Mouse (Mus musculus): Measurements from ENCODE around the gene Krcc1. TPM values are rescaled to one million over a fixed set of nuclear protein-coding genes. Genes with fewer than 3 reads are reported as not detected.
A peak's percentile ranks its signal among the peaks of the same experiment; 100 is the strongest.

Krcc1 gene
- polyA plus RNA-seq (2016; fragmentation: Nextera tagmentation; extraction: Ambion mirVana) = 32.2 and 34.2 TPM in 2 replicates

DNA sequence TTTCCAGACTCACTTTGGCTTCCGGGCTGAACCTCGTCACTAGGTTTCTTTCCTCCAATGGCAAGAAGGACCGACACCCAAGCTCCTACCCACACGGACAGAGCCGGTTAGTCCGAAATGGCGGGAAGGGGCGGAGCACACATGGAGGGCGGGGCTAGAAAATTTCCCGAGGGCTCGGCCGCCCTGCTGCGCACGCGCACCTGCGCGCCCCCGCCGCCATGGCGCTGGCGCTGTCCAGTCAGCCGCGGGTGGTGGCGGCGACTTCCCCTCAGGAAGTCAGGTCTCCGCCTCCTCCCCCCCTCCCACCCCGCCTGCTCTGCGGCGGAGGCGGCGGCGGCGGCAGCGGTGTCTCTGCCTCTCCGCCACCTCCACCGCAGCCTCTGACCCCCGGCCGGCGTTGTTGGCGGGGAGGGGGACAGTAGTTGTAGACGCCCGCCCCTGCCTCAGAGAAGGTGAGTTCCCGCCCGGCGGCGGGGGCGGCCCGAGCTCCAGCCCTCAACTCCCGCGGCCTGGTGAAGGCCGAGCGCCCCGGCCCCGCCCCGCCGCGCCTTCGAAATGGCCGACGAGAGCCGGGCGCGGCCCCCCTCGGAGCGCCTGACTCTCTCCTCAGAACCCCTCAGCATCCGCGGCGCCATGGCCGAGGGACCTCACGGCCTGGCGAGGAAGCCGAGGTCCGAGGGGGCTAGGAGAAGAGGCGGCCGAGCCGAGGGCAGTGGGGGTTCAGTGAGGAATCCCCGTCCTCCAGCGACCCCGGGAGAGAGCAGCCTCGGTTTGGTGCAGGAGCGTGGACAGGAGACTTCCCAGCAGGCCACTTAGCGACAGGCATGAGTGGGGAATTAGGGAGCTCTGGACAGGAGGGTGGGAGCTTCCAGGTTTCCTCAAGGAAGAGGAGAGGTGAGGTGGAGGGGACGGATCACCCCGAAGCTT, at the start of gene Krcc1:
Krcc1 (plus strand) TSS at position 289 of the 927 bp plus-strand sequence.
- under 1% methylated on average over 75 of the region's 84 CpGs for WGBS
- Histone ChIP-seq H3K27ac (replicated peaks) (peak within 1 kb of the TSS; percentile 99), H3K36me3 (no peaks in the 10 kb centered on the region), H3K27me3 (ENCODE audit: low read depth, poor library complexity, severe bottlenecking) (no peaks in the 10 kb centered on the region), H3K4me3 (peak within 1 kb of the TSS; percentile 97), H3K4me1 (peaks cover 19% of the 10 kb centered on the region), H3K9me3 (replicated peaks) (no peaks in the 10 kb centered on the region)
- DNase-seq (ENCODE audit: low spot score) = peak; percentile 97

DNA sequence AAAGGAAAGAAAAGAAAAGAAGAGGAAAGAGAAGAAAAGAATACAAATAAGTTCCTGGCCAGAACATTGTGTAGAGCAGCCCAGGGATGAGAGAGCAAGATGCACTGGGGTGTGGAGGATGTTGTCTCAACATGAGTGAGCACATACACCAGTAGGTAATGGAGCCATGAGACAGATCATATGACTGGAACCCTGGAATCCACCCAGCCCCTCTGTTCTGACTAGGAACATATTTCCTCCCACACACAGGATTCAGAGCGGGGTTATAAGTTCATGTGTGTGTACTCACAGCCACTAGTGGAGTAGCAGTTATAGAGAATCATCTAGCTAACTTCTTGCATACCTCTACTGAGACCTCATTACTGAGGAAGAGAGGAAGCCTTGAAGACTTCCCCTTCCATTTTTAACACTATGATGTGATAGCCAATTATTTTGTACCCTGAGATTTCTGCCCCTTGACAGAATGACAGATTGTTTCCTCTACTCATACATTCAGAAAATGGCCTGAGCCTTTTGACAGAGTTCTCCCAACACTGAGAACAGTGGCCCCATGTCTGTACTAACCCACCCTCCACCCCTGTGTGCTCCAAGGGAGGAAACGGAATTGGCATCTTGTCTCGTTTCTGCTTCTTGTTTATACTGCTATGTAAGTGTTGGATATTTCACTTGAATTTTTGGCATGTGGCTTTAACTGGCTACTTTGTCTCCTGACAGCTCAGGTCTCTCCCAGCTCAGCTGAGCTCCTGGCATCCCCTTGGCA, 47.1 kb upstream of the Krcc1 start:
- Histone ChIP-seq H3K36me3 (no peaks in the 10 kb centered on the region), H3K4me3 (no peak overlapping the region), H3K27me3 (ENCODE audit: low read depth, poor library complexity, severe bottlenecking) (no peaks in the 10 kb centered on the region), H3K9me3 (replicated peaks) (no peaks in the 10 kb centered on the region), H3K4me1 (peaks cover 34% of the 10 kb centered on the region), H3K27ac (replicated peaks) (peak overlapping the region; percentile 81)
- WGBS = 79% methylated on average over 3 of the region's 3 CpGs
- no peak for DNase-seq (ENCODE audit: low spot score)

- Histone ChIP-seq H3K36me3 (no peaks in the 10 kb centered on the region), H3K9me3 (replicated peaks) (no peaks in the 10 kb centered on the region), H3K4me1 (peaks cover 34% of the 10 kb centered on the region), H3K4me3 (no peak overlapping the region), H3K27me3 (ENCODE audit: low read depth, poor library complexity, severe bottlenecking) (no peaks in the 10 kb centered on the region), H3K27ac (replicated peaks) (peak overlapping the region; percentile 81)
- DNase-seq (ENCODE audit: low spot score) = peak; percentile 16
- WGBS = 21% methylated on average over 6 of the region's 6 CpGs
Observed at GRCm38 (mm10) chr6:71226544-71226943, 44.9 kb upstream of the Krcc1 start.

- peak overlapping the region; percentile 81 for H3K27ac ChIP-seq (replicated peaks)
- no peaks in the 10 kb centered on the region for H3K9me3 ChIP-seq (replicated peaks)
- peak; percentile 66 for DNase-seq (ENCODE audit: low spot score)
Observed at GRCm38 (mm10) chr6:71227157-71227770, 44.2 kb upstream of the Krcc1 start.

DNA sequence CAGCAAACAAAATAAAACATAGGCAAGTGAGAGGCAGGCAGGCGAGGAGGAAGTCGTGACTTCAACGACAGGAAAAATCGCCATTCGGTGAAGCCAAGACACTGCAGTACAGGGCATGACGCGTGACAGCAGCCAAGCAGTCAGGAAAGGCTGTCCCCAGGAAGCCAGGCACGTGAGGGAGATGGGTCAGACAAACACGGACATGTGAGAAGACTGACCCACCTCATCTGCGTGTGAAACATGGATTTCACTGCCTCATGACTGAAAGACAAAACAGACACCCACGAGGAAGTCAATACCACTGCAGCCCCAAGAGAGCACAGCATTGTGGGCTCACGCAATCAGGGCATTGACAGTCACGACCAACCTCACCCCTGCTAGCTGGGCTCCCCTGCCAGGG, 36.4 kb upstream of the Krcc1 start:
- no peak overlapping the region for H3K4me3 ChIP-seq
- 87% methylated on average over 13 of the region's 13 CpGs for WGBS
- DNase-seq (ENCODE audit: low spot score) = no peak
- H3K36me3 ChIP-seq = no peaks in the 10 kb centered on the region
- H3K27ac ChIP-seq (replicated peaks) = no peak overlapping the region
- no peaks in the 10 kb centered on the region for H3K27me3 ChIP-seq (ENCODE audit: low read depth, poor library complexity, severe bottlenecking)
- no peaks in the 10 kb centered on the region for H3K9me3 ChIP-seq (replicated peaks)
- no peaks in the 10 kb centered on the region for H3K4me1 ChIP-seq

More at GRCm38 (mm10) chr6:71227157-71227770, 44.2 kb upstream of the Krcc1 start:
- peaks cover 34% of the 10 kb centered on the region for H3K4me1 ChIP-seq
- no peaks in the 10 kb centered on the region for H3K27me3 ChIP-seq (ENCODE audit: low read depth, poor library complexity, severe bottlenecking)
- 0 out of 2 replicates have a peak overlapping the region, but pooled peaks have one; percentile 9 for H3K4me3 ChIP-seq
- H3K36me3 ChIP-seq = no peaks in the 10 kb centered on the region
- 5% methylated on average over 7 of the region's 7 CpGs for WGBS

DNA sequence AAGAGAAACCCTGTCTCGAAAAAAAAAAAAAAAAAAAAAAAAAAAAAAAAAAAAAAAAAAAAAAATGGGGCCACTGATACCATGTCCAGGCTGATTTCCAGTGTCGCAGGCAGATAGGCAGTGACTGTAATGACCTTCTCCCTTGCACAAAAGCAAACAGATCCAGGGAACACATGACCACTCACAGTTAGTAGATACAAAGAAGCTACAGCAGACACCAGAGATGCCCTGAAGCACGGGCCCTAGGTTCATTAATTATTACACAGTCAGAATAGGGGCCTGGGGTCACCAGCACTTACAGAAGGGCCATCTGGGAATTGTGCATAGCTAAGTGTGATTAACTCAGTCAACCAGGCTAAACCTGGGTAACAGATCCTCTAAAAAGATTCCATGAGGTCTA, 35.5 kb upstream of the Krcc1 start:
- Histone ChIP-seq H3K27ac (replicated peaks) (no peak overlapping the region), H3K9me3 (replicated peaks) (no peaks in the 10 kb centered on the region)
- WGBS = 82% methylated on average over 3 of the region's 3 CpGs

GRCm38 (mm10) chr6:71236506-71236905, 35.0 kb upstream of the Krcc1 start:
- Histone ChIP-seq H3K27me3 (ENCODE audit: low read depth, poor library complexity, severe bottlenecking) (no peaks in the 10 kb centered on the region), H3K27ac (replicated peaks) (no peak overlapping the region), H3K4me1 (no peaks in the 10 kb centered on the region), H3K36me3 (no peaks in the 10 kb centered on the region), H3K9me3 (replicated peaks) (no peaks in the 10 kb centered on the region), H3K4me3 (no peak overlapping the region)
- DNase-seq (ENCODE audit: low spot score) = no peak
- WGBS = 81% methylated on average over 6 of the region's 6 CpGs

More for the DNA sequence above, 35.5 kb upstream of the Krcc1 start:
- H3K36me3 ChIP-seq = no peaks in the 10 kb centered on the region
- DNase-seq (ENCODE audit: low spot score) = no peak
- H3K4me3 ChIP-seq = no peak overlapping the region
- no peaks in the 10 kb centered on the region for H3K27me3 ChIP-seq (ENCODE audit: low read depth, poor library complexity, severe bottlenecking)
- H3K4me1 ChIP-seq = no peaks in the 10 kb centered on the region

GRCm38 (mm10) chr6:71237031-71237431, 34.4 kb upstream of the Krcc1 start:
- no peak overlapping the region for H3K27ac ChIP-seq (replicated peaks)
- H3K9me3 ChIP-seq (replicated peaks) = no peaks in the 10 kb centered on the region
- no peak for DNase-seq (ENCODE audit: low spot score)
- no peaks in the 10 kb centered on the region for H3K4me1 ChIP-seq
- H3K27me3 ChIP-seq (ENCODE audit: low read depth, poor library complexity, severe bottlenecking) = no peaks in the 10 kb centered on the region
- WGBS = 91% methylated on average over 6 of the region's 6 CpGs
- no peaks in the 10 kb centered on the region for H3K36me3 ChIP-seq
- H3K4me3 ChIP-seq = no peak overlapping the region

- Histone ChIP-seq H3K36me3 (no peaks in the 10 kb centered on the region), H3K4me3 (no peak overlapping the region), H3K27ac (replicated peaks) (no peak overlapping the region), H3K27me3 (ENCODE audit: low read depth, poor library complexity, severe bottlenecking) (no peaks in the 10 kb centered on the region), H3K4me1 (no peaks in the 10 kb centered on the region), H3K9me3 (replicated peaks) (no peaks in the 10 kb centered on the region)
- no peak for DNase-seq (ENCODE audit: low spot score)
- WGBS = 93% methylated on average over 26 of the region's 26 CpGs
Observed at GRCm38 (mm10) chr6:71239069-71239750, 32.3 kb upstream of the Krcc1 start.

- no peak for DNase-seq (ENCODE audit: low spot score)
- H3K27me3 ChIP-seq (ENCODE audit: low read depth, poor library complexity, severe bottlenecking) = no peaks in the 10 kb centered on the region
- H3K4me3 ChIP-seq = no peak overlapping the region
- WGBS = 90% methylated on average over 7 of the region's 7 CpGs
- no peaks in the 10 kb centered on the region for H3K4me1 ChIP-seq
- H3K36me3 ChIP-seq = no peaks in the 10 kb centered on the region
- H3K27ac ChIP-seq (replicated peaks) = no peak overlapping the region
- no peaks in the 10 kb centered on the region for H3K9me3 ChIP-seq (replicated peaks)
Observed at GRCm38 (mm10) chr6:71240831-71241230, 30.6 kb upstream of the Krcc1 start.

DNA sequence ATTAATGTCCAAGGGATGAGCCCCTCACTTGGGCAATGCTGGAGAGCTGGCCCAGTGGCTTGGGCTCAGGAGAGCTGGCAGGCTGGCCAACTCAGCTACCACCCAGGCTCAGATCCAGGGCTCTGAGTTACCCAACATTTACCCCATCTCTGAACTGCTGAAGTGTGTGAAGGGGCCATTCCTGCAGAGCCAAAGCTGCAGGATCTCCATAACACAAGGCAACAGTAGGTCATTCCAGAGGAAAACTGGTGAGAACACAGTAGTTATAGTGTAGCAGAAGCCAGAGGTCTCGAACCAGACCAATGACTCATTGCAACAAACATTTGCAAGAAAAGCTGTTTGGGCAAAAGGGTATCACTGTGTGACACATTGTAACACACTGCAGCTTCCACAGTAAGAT, 28.7 kb upstream of the Krcc1 start:
- Histone ChIP-seq H3K27ac (replicated peaks) (no peak overlapping the region), H3K4me3 (no peak overlapping the region), H3K27me3 (ENCODE audit: low read depth, poor library complexity, severe bottlenecking) (no peaks in the 10 kb centered on the region), H3K4me1 (no peaks in the 10 kb centered on the region), H3K36me3 (no peaks in the 10 kb centered on the region), H3K9me3 (replicated peaks) (no peaks in the 10 kb centered on the region)
- no peak for DNase-seq (ENCODE audit: low spot score)
- 83% methylated on average over 1 of the region's 1 CpGs for WGBS

GRCm38 (mm10) chr6:71243258-71243657, 28.2 kb upstream of the Krcc1 start:
- Histone ChIP-seq H3K4me1 (no peaks in the 10 kb centered on the region), H3K36me3 (no peaks in the 10 kb centered on the region), H3K9me3 (replicated peaks) (no peaks in the 10 kb centered on the region), H3K4me3 (no peak overlapping the region), H3K27ac (replicated peaks) (no peak overlapping the region), H3K27me3 (ENCODE audit: low read depth, poor library complexity, severe bottlenecking) (no peaks in the 10 kb centered on the region)
- WGBS = 87% methylated on average over 3 of the region's 3 CpGs
- DNase-seq (ENCODE audit: low spot score) = no peak

All from midbrain, embryonic 10.5 days (tissue).